Mouse (Mus musculus) adrenal gland (tissue): ENCODE data around the gene Ptms.

Experiments
- intact Hi-C: fragments of 180-260 bp; cut with DNase I; formaldehyde crosslinking; loops from one replicate; pipeline ENCODE4 v1.15.1; 2025
- long read RNA-seq, 2 experiments: library from polyadenylated mRNA; unstranded; transcript quantifications; one replicate each; pipeline ENCODE4 v2.0.0; 2020; ENCODE audit warnings: borderline replicate concordance in 1 of 2; ENCODE audit not compliant: insufficient replicate concordance in 1 of 2

The Ptms gene
- long read RNA-seq, experiment 1, transcript Ptms-201 (5 exons, 1,149 nt), result major isoform, 43 of 91 reads
- long read RNA-seq, experiment 1, transcript Ptms-203 (4 exons, 629 nt), result minor isoform, 9 of 91 reads
- long read RNA-seq, experiment 1, partial matches to known transcripts, result 37 of 91 reads
- long read RNA-seq, experiment 1, other reads (novel, unspliced or antisense), result 1 of 91 reads
- long read RNA-seq, experiment 2, transcript Ptms-201 (5 exons, 1,149 nt), result major isoform, 38 of 81 reads
- long read RNA-seq, experiment 2, partial matches to known transcripts, result 7 of 81 reads
- long read RNA-seq, experiment 2, other reads (novel, unspliced or antisense), result 31 of 81 reads

- intact Hi-C loops, result no loop called here
These were observed at the start of gene Ptms for GRCm38 (mm10) chr6:124919695-124920317. Ptms (minus strand) TSS chr6:124920103.

DNA sequence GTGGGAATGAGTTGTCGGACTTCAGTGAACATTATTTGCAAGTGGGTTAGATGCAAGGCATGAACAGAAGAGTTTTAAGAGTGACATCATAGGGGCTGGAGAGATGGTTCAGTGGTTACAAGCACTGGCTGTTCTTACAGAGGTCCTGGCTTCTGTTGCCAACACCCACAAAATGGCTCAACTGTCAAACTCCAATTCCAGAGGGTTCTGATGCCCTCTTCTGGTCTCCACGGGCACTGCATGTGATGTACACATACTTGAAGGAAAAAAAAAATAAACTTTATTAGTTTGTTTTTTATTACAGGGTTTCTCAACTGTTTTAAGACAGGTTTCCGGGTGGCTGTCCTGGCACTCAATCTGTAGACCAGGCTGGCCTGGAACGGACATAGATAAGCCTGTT is 47.9 kb upstream of the Ptms start:
- intact Hi-C loops, result loop anchor here (10.0 kb wide), 1 partner anchor 113 kb away; the partner anchor contains the start of gene P3h3

DNA sequence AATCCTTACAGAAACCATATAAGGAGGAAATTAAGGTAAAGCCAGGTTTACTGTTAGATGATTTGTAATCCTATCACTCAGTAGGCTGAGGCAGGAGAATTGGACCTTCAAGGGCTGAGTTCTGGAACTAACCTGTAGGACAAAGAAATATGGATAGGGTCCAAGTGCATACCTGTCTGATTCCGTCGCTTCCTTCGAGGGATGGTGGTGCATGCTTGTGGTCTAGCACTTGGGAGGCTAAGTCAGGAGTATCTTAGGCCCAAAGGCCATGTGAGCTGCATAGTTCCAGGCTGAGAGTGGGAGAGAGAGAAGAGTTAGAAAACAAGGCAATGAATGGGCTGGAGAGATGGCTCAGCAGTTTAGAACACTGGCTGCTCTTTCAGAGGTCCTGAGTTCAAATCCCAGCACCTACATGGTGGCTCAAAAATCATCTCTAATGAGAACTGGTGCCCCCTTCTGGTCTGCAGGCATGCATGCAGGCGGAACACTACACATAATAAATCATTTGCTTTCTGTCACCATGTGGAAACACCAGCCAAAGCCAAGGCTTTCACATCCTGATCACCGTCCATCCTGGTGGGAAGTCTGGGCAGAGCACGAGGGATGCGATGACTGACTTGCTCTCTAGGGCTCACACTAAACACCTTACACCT is 46.7 kb upstream of the Ptms start:
- intact Hi-C loops, result loop anchor here (10.0 kb wide), 1 partner anchor 112 kb away; the partner anchor contains the start of gene P3h3

- intact Hi-C loops, result loop anchor here (10.0 kb wide), 1 partner anchor 111 kb away; the partner anchor contains the start of gene P3h3
These were observed 45.8 kb upstream of the Ptms start for GRCm38 (mm10) chr6:124965747-124966146.

- intact Hi-C loops, result loop anchor here (10.0 kb wide), 1 partner anchor 110 kb away; the partner anchor contains the start of gene P3h3
These were observed 45.3 kb upstream of the Ptms start, which contains the start of gene Cops7a for GRCm38 (mm10) chr6:124965088-124965719. Cops7a (minus strand) TSS chr6:124965538.

- intact Hi-C loops, result loop anchor here (10.0 kb wide), 1 partner anchor 110 kb away; the partner anchor contains the start of gene P3h3
These were observed 44.7 kb upstream of the Ptms start for GRCm38 (mm10) chr6:124964638-124965037.

GRCm38 (mm10) chr6:124961021-124961420 is 41.1 kb upstream of the Ptms start:
- intact Hi-C loops, result loop anchor here (10.0 kb wide), 1 partner anchor 106 kb away; the partner anchor contains the start of gene P3h3

GRCm38 (mm10) chr6:124959960-124960359 is 40.1 kb upstream of the Ptms start:
- intact Hi-C loops, result loop anchor here (10.0 kb wide), 1 partner anchor 105 kb away; the partner anchor contains the start of gene P3h3

DNA sequence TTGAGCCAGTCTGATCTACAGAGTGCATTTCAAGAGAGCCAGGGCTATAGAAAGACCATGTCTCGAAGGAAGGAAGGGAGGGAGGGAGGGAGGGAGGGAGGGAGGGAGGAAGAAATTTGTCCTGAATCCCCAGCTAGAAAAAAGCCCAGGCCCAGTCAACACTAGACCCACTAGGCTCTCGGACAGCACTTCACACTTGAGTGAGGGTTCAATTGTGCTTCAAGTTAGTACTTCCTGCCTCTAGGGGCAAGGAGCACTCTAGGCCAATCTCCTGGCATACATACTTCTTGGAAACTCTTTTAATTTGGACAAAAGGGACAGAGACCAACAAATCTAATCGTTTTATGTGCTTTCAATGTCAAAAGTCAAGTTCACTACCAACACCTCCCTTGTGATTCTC is 38.2 kb upstream of the Ptms start:
- intact Hi-C loops, result no loop called here

DNA sequence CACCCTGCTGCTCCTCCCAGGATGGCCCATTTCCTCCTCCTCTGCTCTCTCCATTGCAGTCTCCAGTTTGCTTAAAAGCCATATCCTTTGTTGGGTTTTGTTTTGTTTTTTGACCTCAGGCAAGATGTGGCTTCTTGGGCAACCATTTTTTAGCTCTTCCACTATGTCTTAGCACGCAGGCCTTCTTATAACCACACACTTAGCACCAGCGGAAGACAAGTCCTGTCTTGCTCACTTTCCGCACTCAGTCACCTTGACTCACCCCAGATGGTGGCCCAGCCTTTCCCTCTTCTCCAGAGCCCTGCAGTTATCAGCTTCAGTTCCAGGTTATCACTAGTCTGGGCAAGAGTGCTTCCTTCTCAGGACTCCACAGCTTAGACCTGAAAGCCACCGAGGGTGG is 35.3 kb upstream of the Ptms start:
- intact Hi-C loops, result no loop called here

- intact Hi-C loops, result no loop called here
These were observed 34.2 kb upstream of the Ptms start for GRCm38 (mm10) chr6:124953991-124954715.

DNA sequence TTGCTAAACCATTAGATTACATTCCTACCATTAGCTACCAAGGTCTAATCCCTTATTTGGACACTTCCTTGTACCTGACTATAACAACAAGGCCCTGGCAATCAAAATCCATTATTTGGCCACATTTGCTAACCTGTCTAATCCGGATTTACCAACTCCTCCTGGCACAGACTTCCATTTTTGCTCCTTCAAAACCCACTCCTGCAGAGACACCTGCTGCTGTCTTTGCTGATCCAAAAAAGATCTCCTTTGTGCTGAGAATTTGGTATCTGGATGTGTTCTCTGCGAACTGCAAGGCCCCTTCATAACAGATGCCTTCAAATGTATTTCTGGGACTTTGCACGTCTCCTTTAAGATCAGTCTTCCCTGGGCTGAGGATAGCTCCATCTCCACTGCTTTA is 23.6 kb upstream of the Ptms start:
- intact Hi-C loops, result no loop called here

- intact Hi-C loops, result no loop called here
These were observed 21.8 kb upstream of the Ptms start for GRCm38 (mm10) chr6:124941679-124942078.

- intact Hi-C loops, result loop anchor here (5.0 kb wide), 1 partner anchor 36 kb away; no protein-coding TSS in a partner anchor
These were observed 18.7 kb upstream of the Ptms start for GRCm38 (mm10) chr6:124938554-124938953.

DNA sequence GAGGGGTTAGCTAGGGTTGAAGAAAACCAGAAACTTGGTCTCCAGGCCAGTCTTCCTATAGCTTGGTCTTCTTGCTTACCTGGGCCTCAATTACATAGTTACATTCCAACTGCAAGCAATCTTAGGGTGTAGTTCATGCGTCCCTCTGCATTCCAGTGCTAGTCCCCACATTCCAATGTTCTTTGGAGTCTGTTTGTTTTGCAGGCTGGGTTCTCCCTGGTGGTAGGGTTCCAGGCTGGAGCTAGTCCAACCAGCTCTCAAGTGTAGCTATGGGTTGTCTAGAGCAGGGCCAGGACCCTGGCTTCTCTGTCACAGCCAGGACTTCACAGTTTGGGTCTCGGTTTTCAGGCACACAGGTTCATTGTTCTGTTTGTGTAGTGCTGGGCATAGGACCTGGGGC is 17.6 kb upstream of the Ptms start:
- intact Hi-C loops, result loop anchor here (5.0 kb wide), 1 partner anchor 35 kb away; no protein-coding TSS in a partner anchor

GRCm38 (mm10) chr6:124936681-124937080 is 16.8 kb upstream of the Ptms start:
- intact Hi-C loops, result loop anchor here (5.0 kb wide), 1 partner anchor 34 kb away; no protein-coding TSS in a partner anchor

GRCm38 (mm10) chr6:124934670-124935069 is 14.8 kb upstream of the Ptms start:
- intact Hi-C loops, result loop anchor here (5.0 kb wide), 1 partner anchor 32 kb away; no protein-coding TSS in a partner anchor

- intact Hi-C loops, result no loop called here
These were observed 13.2 kb upstream of the Ptms start for GRCm38 (mm10) chr6:124933127-124933526.

GRCm38 (mm10) chr6:124932314-124932695 is 12.4 kb upstream of the Ptms start:
- intact Hi-C loops, result no loop called here
